Mouse (Mus musculus): Measurements from ENCODE around the gene Zfp428. TPM values are rescaled to one million over a fixed set of nuclear protein-coding genes. Genes with fewer than 3 reads are reported as not detected.

Zfp428 gene
- polyA plus RNA-seq, 1 experiment: 15.7 TPM

- H3K4me3 ChIP-seq (ENCODE audit: low read depth, low read length): no peak overlapping the region
- TF ChIP-seq CTCF (IDR thresholded peaks at IDR 0.05; ENCODE audit: extremely low read depth, insufficient read length, insufficient replicate concordance, low read depth, low read length) (no peak), POLR2A (IDR thresholded peaks at IDR 0.05; ENCODE audit: low read depth, low read length) (no peak)
- WGBS: 86% methylated on average over 12 of the region's 12 CpGs
Measured at GRCm38 (mm10) chr7:24551985-24552759, 45.4 kb downstream of the Zfp428 start.

GRCm38 (mm10) chr7:24555786-24556185 is 49.0 kb downstream of the Zfp428 start:
- Histone ChIP-seq H3K4me1 (ENCODE audit: control insufficient read depth, insufficient read depth, insufficient read length, low read length) (no peaks in the 10 kb centered on the region), H3K27me3 (ENCODE audit: control insufficient read depth, insufficient read depth, low read length) (no peaks in the 10 kb centered on the region), H3K36me3 (ENCODE audit: control insufficient read depth, insufficient read depth, low read length) (peaks cover 3% of the 10 kb centered on the region), H3K27ac (ENCODE audit: insufficient read depth, low read depth, low read length) (no peak overlapping the region), H3K4me3 (ENCODE audit: low read depth, low read length) (no peak overlapping the region)
- WGBS: 91% methylated on average over 10 of the region's 10 CpGs
- TF ChIP-seq POLR2A (IDR thresholded peaks at IDR 0.05; ENCODE audit: low read depth, low read length): no peak
- no peak for TF ChIP-seq CTCF (IDR thresholded peaks at IDR 0.05; ENCODE audit: extremely low read depth, insufficient read length, insufficient replicate concordance, low read depth, low read length)

More at GRCm38 (mm10) chr7:24551985-24552759, 45.4 kb downstream of the Zfp428 start:
- H3K4me1 ChIP-seq (ENCODE audit: control insufficient read depth, insufficient read depth, insufficient read length, low read length): no peaks in the 10 kb centered on the region; the same call in 1 of the 2 replicates
- no peaks in the 10 kb centered on the region for H3K27me3 ChIP-seq (ENCODE audit: control insufficient read depth, insufficient read depth, low read length)
- no peak overlapping the region for H3K27ac ChIP-seq (ENCODE audit: insufficient read depth, low read depth, low read length)
- no peaks in the 10 kb centered on the region; the same call in 1 of the 2 replicates for H3K36me3 ChIP-seq (ENCODE audit: control insufficient read depth, insufficient read depth, low read length)

GRCm38 (mm10) chr7:24561450-24561849 is 54.6 kb downstream of the Zfp428 start:
- TF ChIP-seq POLR2A (IDR thresholded peaks at IDR 0.05; ENCODE audit: low read depth, low read length) (no peak), CTCF (IDR thresholded peaks at IDR 0.05; ENCODE audit: extremely low read depth, insufficient read length, insufficient replicate concordance, low read depth, low read length) (no peak)
- Histone ChIP-seq H3K4me3 (ENCODE audit: low read depth, low read length) (no peak overlapping the region), H3K27me3 (ENCODE audit: control insufficient read depth, insufficient read depth, low read length) (no peaks in the 10 kb centered on the region), H3K4me1 (ENCODE audit: control insufficient read depth, insufficient read depth, insufficient read length, low read length) (no peaks in the 10 kb centered on the region), H3K27ac (ENCODE audit: insufficient read depth, low read depth, low read length) (no peak overlapping the region), H3K36me3 (ENCODE audit: control insufficient read depth, insufficient read depth, low read length) (peaks cover 7% of the 10 kb centered on the region)
- WGBS: 93% methylated on average over 4 of the region's 4 CpGs

- H3K4me1 ChIP-seq (ENCODE audit: control insufficient read depth, insufficient read depth, insufficient read length, low read length): no peaks in the 10 kb centered on the region
- no peak overlapping the region for H3K27ac ChIP-seq (ENCODE audit: insufficient read depth, low read depth, low read length)
- no peaks in the 10 kb centered on the region for H3K27me3 ChIP-seq (ENCODE audit: control insufficient read depth, insufficient read depth, low read length)
- TF ChIP-seq CTCF (IDR thresholded peaks at IDR 0.05; ENCODE audit: extremely low read depth, insufficient read length, insufficient replicate concordance, low read depth, low read length) (no peak), POLR2A (IDR thresholded peaks at IDR 0.05; ENCODE audit: low read depth, low read length) (no peak)
- 90% methylated on average over 8 of the region's 8 CpGs for WGBS
- peaks cover 22% of the 10 kb centered on the region for H3K36me3 ChIP-seq (ENCODE audit: control insufficient read depth, insufficient read depth, low read length)
- no peak overlapping the region for H3K4me3 ChIP-seq (ENCODE audit: low read depth, low read length)
Measured at GRCm38 (mm10) chr7:24563191-24563836, 56.5 kb downstream of the Zfp428 start.

GRCm38 (mm10) chr7:24563837-24564206 is 57.0 kb downstream of the Zfp428 start:
- Histone ChIP-seq H3K36me3 (ENCODE audit: control insufficient read depth, insufficient read depth, low read length) (peaks cover 22% of the 10 kb centered on the region), H3K27me3 (ENCODE audit: control insufficient read depth, insufficient read depth, low read length) (no peaks in the 10 kb centered on the region), H3K27ac (ENCODE audit: insufficient read depth, low read depth, low read length) (no peak overlapping the region), H3K4me1 (ENCODE audit: control insufficient read depth, insufficient read depth, insufficient read length, low read length) (no peaks in the 10 kb centered on the region), H3K4me3 (ENCODE audit: low read depth, low read length) (no peak overlapping the region)
- TF ChIP-seq POLR2A (IDR thresholded peaks at IDR 0.05; ENCODE audit: low read depth, low read length) (no peak), CTCF (IDR thresholded peaks at IDR 0.05; ENCODE audit: extremely low read depth, insufficient read length, insufficient replicate concordance, low read depth, low read length) (no peak)
- WGBS: 84% methylated on average over 4 of the region's 4 CpGs

- 58% methylated on average over 6 of the region's 6 CpGs for WGBS
- Histone ChIP-seq H3K4me1 (ENCODE audit: control insufficient read depth, insufficient read depth, insufficient read length, low read length) (no peaks in the 10 kb centered on the region), H3K27me3 (ENCODE audit: control insufficient read depth, insufficient read depth, low read length) (no peaks in the 10 kb centered on the region), H3K27ac (ENCODE audit: insufficient read depth, low read depth, low read length) (no peak overlapping the region), H3K36me3 (ENCODE audit: control insufficient read depth, insufficient read depth, low read length) (peaks cover 22% of the 10 kb centered on the region), H3K4me3 (ENCODE audit: low read depth, low read length) (no peak overlapping the region)
- TF ChIP-seq CTCF (IDR thresholded peaks at IDR 0.05; ENCODE audit: extremely low read depth, insufficient read length, insufficient replicate concordance, low read depth, low read length): peak; percentile 87
- no peak for TF ChIP-seq POLR2A (IDR thresholded peaks at IDR 0.05; ENCODE audit: low read depth, low read length)
Measured at GRCm38 (mm10) chr7:24564607-24565265, 57.9 kb downstream of the Zfp428 start.

Other genes with a start within 250 kb of the Zfp428 start
- gene Zfp93, start 236.6 kb upstream of the Zfp428 start, polyA plus RNA-seq (2012; rRNA removed): 0.37 and 0.55 TPM in 2 replicates
- 1.1 and 1.5 TPM in 2 replicates for gene Zfp61, start 205.8 kb upstream of the Zfp428 start, polyA plus RNA-seq (2012; rRNA removed)
- gene Zfp94, start 190.3 kb upstream of the Zfp428 start, polyA plus RNA-seq (2012; rRNA removed): 0.84 and 1.5 TPM in 2 replicates
- 0.15 TPM in 1 of 2 replicates, not detected in the other for gene Tescl, start 173.1 kb upstream of the Zfp428 start, polyA plus RNA-seq (2012; rRNA removed)
- gene Lypd5, start 157.8 kb upstream of the Zfp428 start, polyA plus RNA-seq (2012; rRNA removed): 0.06 TPM in 1 of 2 replicates, not detected in the other
- 61.9 and 95.5 TPM in 2 replicates for gene Kcnn4, start 136.7 kb upstream of the Zfp428 start, polyA plus RNA-seq (2012; rRNA removed)
- gene Smg9, start 107.4 kb upstream of the Zfp428 start, polyA plus RNA-seq (2012; rRNA removed): 29.9 and 54.2 TPM in 2 replicates
- 0.05 and 0.37 TPM in 2 replicates for gene Irgc1, start 54.7 kb upstream of the Zfp428 start, polyA plus RNA-seq (2012; rRNA removed)
- gene Plaur, start 44.5 kb upstream of the Zfp428 start, polyA plus RNA-seq (2012; rRNA removed): 9.9 and 15.8 TPM in 2 replicates
- 2.9 and 4.7 TPM in 2 replicates for gene Cadm4, start 25.0 kb upstream of the Zfp428 start, polyA plus RNA-seq (2012; rRNA removed)
- gene AC161166.1, start 5.4 kb downstream of the Zfp428 start, polyA plus RNA-seq (2012; rRNA removed): not detected in 2 replicates
- gene Irgq, start 23.7 kb downstream of the Zfp428 start, polyA plus RNA-seq (2012; rRNA removed): 8.5 and 12.3 TPM in 2 replicates
- gene Pinlyp, start 39.1 kb downstream of the Zfp428 start, polyA plus RNA-seq (2012; rRNA removed): 0.13 TPM in 1 of 2 replicates, not detected in the other
- 12.3 and 24.7 TPM in 2 replicates for gene Xrcc1, start 39.3 kb downstream of the Zfp428 start, polyA plus RNA-seq (2012; rRNA removed)
- 44.2 and 47.3 TPM in 2 replicates for gene Ethe1, start 80.5 kb downstream of the Zfp428 start, polyA plus RNA-seq (2012; rRNA removed)
- 0.62 and 0.79 TPM in 2 replicates for gene Zfp575, start 80.6 kb downstream of the Zfp428 start, polyA plus RNA-seq (2012; rRNA removed)
- 2.3 and 7.5 TPM in 2 replicates for gene Phldb3, start 103.8 kb downstream of the Zfp428 start, polyA plus RNA-seq (2012; rRNA removed)
- 0.42 and 0.70 TPM in 2 replicates for gene Lypd3, start 129.5 kb downstream of the Zfp428 start, polyA plus RNA-seq (2012; rRNA removed)
- not detected in 2 replicates for gene Tex101, start 169.7 kb downstream of the Zfp428 start, polyA plus RNA-seq (2012; rRNA removed)
- gene BC049730, start 202.2 kb downstream of the Zfp428 start, polyA plus RNA-seq (2012; rRNA removed): not detected in 2 replicates
- gene Gm4763, start 219.9 kb downstream of the Zfp428 start, polyA plus RNA-seq (2012; rRNA removed): not detected in 2 replicates